Mouse (Mus musculus): ENCODE measurements around the gene Sult1b1. TPM values are rescaled to one million over a fixed set of nuclear protein-coding genes. Genes with fewer than 3 reads are reported as not detected.

The Sult1b1 gene
- total RNA-seq, 2 experiments from 2014 or later: not detected

Other genes starting within 250 kb of the Sult1b1 start
- not detected for gene Ugt2a3, start 201.0 kb downstream of the Sult1b1 start, total RNA-seq (2021)
- gene Ugt2b38, start 114.0 kb downstream of the Sult1b1 start, total RNA-seq (2021): not detected
- gene Ugt2a2, start 55.9 kb downstream of the Sult1b1 start, total RNA-seq (2021): not detected
- gene Gm43638, start 51.4 kb downstream of the Sult1b1 start, total RNA-seq (2021): not detected
- not detected for gene Ugt2a1, start 47.3 kb downstream of the Sult1b1 start, total RNA-seq (2021)
- not detected for gene Sult1d1, start 30.8 kb upstream of the Sult1b1 start, total RNA-seq (2021)
- gene Sult1e1, start 53.4 kb upstream of the Sult1b1 start, total RNA-seq (2021): not detected
- not detected for gene Csn1s1, start 128.0 kb upstream of the Sult1b1 start, total RNA-seq (2021)
- gene Csn2, start 161.4 kb upstream of the Sult1b1 start, total RNA-seq (2021): not detected
- gene Csn1s2a, start 236.4 kb upstream of the Sult1b1 start, total RNA-seq (2021): not detected

All from left cerebral cortex, postnatal 10 days (tissue).